8 mouse cellular contexts compared by ENCODE assay signal in the genomic region with DNA sequence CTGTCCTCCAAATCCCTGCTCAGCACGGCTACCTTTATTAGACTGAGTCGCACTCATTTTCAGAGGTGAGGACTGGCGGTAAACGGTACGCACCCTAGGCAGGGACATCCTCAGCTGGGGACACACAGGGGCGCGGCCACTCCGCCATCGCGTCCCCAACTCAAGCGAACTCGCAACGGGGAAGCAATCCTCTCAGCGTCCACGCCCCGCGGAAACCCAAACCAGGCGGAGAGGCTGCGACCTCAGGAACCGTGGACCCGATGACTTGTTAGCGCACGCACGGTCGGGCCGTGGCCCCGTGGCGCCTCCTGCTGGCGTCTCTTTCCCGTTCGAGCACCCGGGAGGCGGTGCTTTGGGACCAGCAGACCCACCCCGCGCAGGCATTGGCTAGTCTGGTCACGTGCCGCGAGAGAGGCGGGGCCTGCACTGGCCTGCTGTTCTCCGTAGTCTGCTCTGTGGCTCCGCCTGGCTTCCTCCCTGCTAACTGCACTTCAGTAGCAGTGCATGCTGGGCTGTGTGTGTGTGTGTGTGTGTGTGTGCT. TPM values are rescaled to one million over a fixed set of nuclear protein-coding genes. Genes with fewer than 3 reads are reported as not detected.
DNase-seq lines count a peak whose midpoint lies in the region; ATAC-seq and TF ChIP-seq lines count a peak whose summit lies in the region.

No protein-coding gene starts in this region.

- TF ChIP-seq EP300 in liver, embryonic 14.5 days (IDR thresholded peaks at IDR 0.05; ENCODE audit: low read depth), result no peak
- no peak for TF ChIP-seq EP300 in stomach, postnatal 0 days (optimal IDR thresholded peaks at IDR 0.05)

- H3K4me3 ChIP-seq in brown adipose tissue, adult 24 weeks (ENCODE audit: insufficient read depth, low read depth, low read length), result peak overlapping the region; percentile 73
- peak overlapping the region; percentile 69 for H3K4me3 ChIP-seq in heart, embryonic 15.5 days
- H3K4me3 ChIP-seq in liver, embryonic 14.5 days (ENCODE audit: insufficient read depth in 1 of 2, low read depth in 2 of 2, low read length in 2 of 2), result peak overlapping the region; percentile 60 to 69
- peak overlapping the region; percentile 59 for H3K4me3 ChIP-seq in neural tube, embryonic 11.5 days (ENCODE audit: low read depth, low read length)
- H3K4me3 ChIP-seq in stomach, postnatal 0 days (ENCODE audit: low read depth, low read length), result peak overlapping the region; percentile 53

- peak overlapping the region; percentile 75 for H3K9ac ChIP-seq in heart, embryonic 15.5 days
- H3K9ac ChIP-seq in liver, embryonic 14.5 days (replicated peaks), result peak overlapping the region; percentile 66
- peak overlapping the region; percentile 61 for H3K9ac ChIP-seq in neural tube, embryonic 11.5 days (ENCODE audit: low read length)
- H3K9ac ChIP-seq in stomach, postnatal 0 days (ENCODE audit: low read length), result peak overlapping the region; percentile 74

- peak; percentile 99 for TF ChIP-seq CTCF in liver, embryonic 14.5 days (IDR thresholded peaks at IDR 0.05; ENCODE audit: low read depth)
- TF ChIP-seq CTCF in stomach, postnatal 0 days (IDR thresholded peaks at IDR 0.05; ENCODE audit: low read depth), result peak; percentile 99

- ATAC-seq in heart, embryonic 15.5 days (replicated peaks; ENCODE audit: insufficient number of reproducible peaks, insufficient read depth, low FRiP score, low read depth), result peak; percentile 99
- peak; percentile 98 for ATAC-seq in liver, embryonic 14.5 days (ENCODE audit: insufficient read depth)
- ATAC-seq in neural tube, embryonic 11.5 days (ENCODE audit: insufficient read depth, low FRiP score, low TSS enrichment), result peak; percentile 97
- peak; percentile 98 for ATAC-seq in stomach, postnatal 0 days (ENCODE audit: low FRiP score, low TSS enrichment)

- no peaks in the 10 kb centered on the region for H3K36me3 ChIP-seq in heart, embryonic 15.5 days
- no peaks in the 10 kb centered on the region for H3K36me3 ChIP-seq in liver, embryonic 14.5 days (replicated peaks; ENCODE audit: control insufficient read depth, insufficient read depth, low read depth)
- no peaks in the 10 kb centered on the region for H3K36me3 ChIP-seq in neural tube, embryonic 11.5 days (ENCODE audit: control insufficient read depth, insufficient read depth, low read length)
- no peaks in the 10 kb centered on the region for H3K36me3 ChIP-seq in stomach, postnatal 0 days (ENCODE audit: control insufficient read depth, insufficient read depth, low read length)

- peak; percentile 98 for DNase-seq in CD4-positive helper T cell, adult 2 months (ENCODE audit: low read depth, low spot score)
- peak; percentile 97 for DNase-seq in fibroblast of lung, adult 2 months (ENCODE audit: low read depth)
- DNase-seq in kidney, postnatal 25 days, result peak; percentile 99 to 100
- DNase-seq in liver, embryonic 14.5 days (ENCODE audit: low read depth in 3 of 3, low spot score in 3 of 3), result peak; percentile 89 to 91 (median 90)
- DNase-seq in neural tube, embryonic 11.5 days (ENCODE audit: low spot score), result peak; percentile 98
- DNase-seq in stomach, postnatal 0 days (ENCODE audit: low spot score), result peak; percentile 100

- WGBS in heart, embryonic 15.5 days, result under 1% methylated on average over 41 of the region's 41 CpGs
- under 1% methylated on average over 41 of the region's 41 CpGs for WGBS in liver, embryonic 14.5 days (ENCODE audit: insufficient replicate concordance)
- under 1% methylated on average over 41 of the region's 41 CpGs for WGBS in neural tube, embryonic 11.5 days
- under 1% methylated on average over 37 of the region's 41 CpGs for WGBS in stomach, postnatal 0 days

- peaks cover 7% of the 10 kb centered on the region for H3K4me1 ChIP-seq in brown adipose tissue, adult 24 weeks (ENCODE audit: control insufficient read depth, insufficient read depth, insufficient read length, low read length)
- 0 out of 2 replicates have a peak, but pooled peaks cover 3% of the 10 kb centered on the region for H3K4me1 ChIP-seq in heart, embryonic 15.5 days (replicated peaks)
- peaks cover 8 to 14% of the 10 kb centered on the region in 2 experiments for H3K4me1 ChIP-seq in liver, embryonic 14.5 days (replicated peaks; ENCODE audit: control insufficient read depth in 2 of 2, insufficient read depth in 2 of 2, low read length in 1 of 2)
- no peaks in the 10 kb centered on the region for H3K4me1 ChIP-seq in neural tube, embryonic 11.5 days (ENCODE audit: control insufficient read depth, insufficient read depth, low read length)
- no peaks in the 10 kb centered on the region for H3K4me1 ChIP-seq in stomach, postnatal 0 days (replicated peaks; ENCODE audit: control insufficient read depth, insufficient read depth)

- peak overlapping the region; percentile 39 for H3K27ac ChIP-seq in brown adipose tissue, adult 24 weeks (replicated peaks; ENCODE audit: low read depth, low read length)
- H3K27ac ChIP-seq in heart, embryonic 15.5 days, result peak overlapping the region; percentile 29; the same call in 1 of the 2 replicates
- no peak overlapping the region for H3K27ac ChIP-seq in liver, embryonic 14.5 days
- no peak overlapping the region for H3K27ac ChIP-seq in neural tube, embryonic 11.5 days (ENCODE audit: low read depth, low read length)
- H3K27ac ChIP-seq in stomach, postnatal 0 days (replicated peaks), result peak overlapping the region; percentile 45; the same call in 1 of the 2 replicates

- H3K27me3 ChIP-seq in heart, embryonic 15.5 days, result no peaks in the 10 kb centered on the region
- H3K27me3 ChIP-seq in liver, embryonic 14.5 days (ENCODE audit: control insufficient read depth, insufficient read depth, low read length), result no peaks in the 10 kb centered on the region
- H3K27me3 ChIP-seq in neural tube, embryonic 11.5 days (ENCODE audit: control insufficient read depth, insufficient read depth, low read length), result no peaks in the 10 kb centered on the region
- H3K27me3 ChIP-seq in stomach, postnatal 0 days (ENCODE audit: control insufficient read depth, insufficient read depth, low read length), result no peaks in the 10 kb centered on the region

- H3K9me3 ChIP-seq in heart, embryonic 15.5 days (replicated peaks), result no peaks in the 10 kb centered on the region
- H3K9me3 ChIP-seq in liver, embryonic 14.5 days (ENCODE audit: control insufficient read depth, low read length), result no peaks in the 10 kb centered on the region
- H3K9me3 ChIP-seq in neural tube, embryonic 11.5 days (ENCODE audit: control insufficient read depth, low read length), result no peaks in the 10 kb centered on the region
- H3K9me3 ChIP-seq in stomach, postnatal 0 days (ENCODE audit: control insufficient read depth, low read length), result no peaks in the 10 kb centered on the region

- H3K4me2 ChIP-seq in heart, embryonic 15.5 days, result peak overlapping the region; percentile 89
- H3K4me2 ChIP-seq in liver, embryonic 14.5 days (ENCODE audit: low read depth), result peak overlapping the region; percentile 78
- H3K4me2 ChIP-seq in neural tube, embryonic 11.5 days (ENCODE audit: low read depth), result peak overlapping the region; percentile 82
- peak overlapping the region; percentile 75 for H3K4me2 ChIP-seq in stomach, postnatal 0 days (replicated peaks; ENCODE audit: low read depth)

RNA-seq across cellular contexts. Expression of gene Yy1, which starts 35.0 kb away (rescaled TPM):
- polyA plus RNA-seq in brown adipose tissue, adult 24 weeks (2012; ENCODE audit: insufficient read depth, insufficient read length, missing spikeins), result 27.6 and 29.0 TPM in 2 replicates
- polyA plus RNA-seq in heart, embryonic 15.5 days (2015; fragmentation: Nextera tagmentation; extraction: Ambion mirVana), result 10.5 and 13.1 TPM in 2 replicates
- polyA plus RNA-seq in liver, embryonic 14.5 days (2012; rRNA removed), result 8.1 and 11.8 TPM in 2 replicates
- 7.9 and 9.1 TPM in 2 replicates for polyA plus RNA-seq in liver, embryonic 14.5 days (2014; fragmentation: Nextera tagmentation; extraction: Ambion mirVana)
- 17.6 and 18.7 TPM in 2 replicates for polyA plus RNA-seq in neural tube, embryonic 11.5 days (2014; fragmentation: Nextera tagmentation; extraction: Ambion mirVana)
- 9.6 and 9.9 TPM in 2 replicates for polyA plus RNA-seq in stomach, postnatal 0 days (2015; fragmentation: Nextera tagmentation; extraction: Ambion mirVana)

RNA-seq across cellular contexts. Expression of gene Degs2, which starts 55.7 kb away (rescaled TPM):
- polyA plus RNA-seq in brown adipose tissue, adult 24 weeks (2012; ENCODE audit: insufficient read depth, insufficient read length, missing spikeins), result not detected in 2 replicates
- polyA plus RNA-seq in heart, embryonic 15.5 days (2015; fragmentation: Nextera tagmentation; extraction: Ambion mirVana), result 0.54 and 2.1 TPM in 2 replicates
- 0.05 TPM in 1 of 2 replicates, not detected in the other for polyA plus RNA-seq in liver, embryonic 14.5 days (2012; rRNA removed)
- polyA plus RNA-seq in liver, embryonic 14.5 days (2014; fragmentation: Nextera tagmentation; extraction: Ambion mirVana), result 0.14 and 0.18 TPM in 2 replicates
- 1.6 and 1.8 TPM in 2 replicates for polyA plus RNA-seq in neural tube, embryonic 11.5 days (2014; fragmentation: Nextera tagmentation; extraction: Ambion mirVana)
- polyA plus RNA-seq in stomach, postnatal 0 days (2015; fragmentation: Nextera tagmentation; extraction: Ambion mirVana), result 172 and 174 TPM in 2 replicates

Comparison
In these comparisons a context has a peak if more than half of its experiments do, and no peak if none do; other contexts are left out.
1. H3K27ac ChIP-seq: peak in brown adipose tissue, adult 24 weeks (single experiment), heart, embryonic 15.5 days (single experiment) and stomach, postnatal 0 days (single experiment); none in liver, embryonic 14.5 days (single experiment) and neural tube, embryonic 11.5 days (single experiment).
2. RNA of gene Degs2, which starts 55.7 kb away (polyA plus RNA-seq): 172 to 174 TPM in stomach, postnatal 0 days; 1.6 to 1.8 TPM in neural tube, embryonic 11.5 days, 0.54 to 2.1 TPM in heart, embryonic 15.5 days, 0.05 to 0.18 TPM in liver, embryonic 14.5 days and not detected in brown adipose tissue, adult 24 weeks; every median in the first group is over 10 times any median in the second.
3. Peak in every context shown above with its lines, with median percentiles within 50 percentile points of each other: DNase-seq, H3K4me3 ChIP-seq, ATAC-seq, H3K4me2 ChIP-seq and H3K9ac ChIP-seq.